Mouse (Mus musculus) stomach, embryonic 16.5 days (tissue): ENCODE measurements around the gene Tmem102. TPM values are rescaled to one million over a fixed set of nuclear protein-coding genes. Genes with fewer than 3 reads are reported as not detected.

Experiments used
- ATAC-seq: fragments of 200-750 bp; cut with Nextera tagmentation; 2 replicates; pipeline ENCODE4 v1.8.0; 2017; ENCODE audit warnings: moderate number of reproducible peaks, moderate TSS enrichment; ENCODE audit not compliant: insufficient read depth, low FRiP score
- H3K27ac ChIP-seq: fragments of 300-500 bp; sonication (generic); 2 replicates; pipeline ENCODE4 v1.5.1; 2014; ENCODE audit warnings: low read length
- H3K27me3 ChIP-seq: fragments of 300-500 bp; sonication (generic); 2 replicates; pipeline ENCODE4 v1.6.1; 2014; ENCODE audit warnings: low read length, control low read depth, mixed read lengths; ENCODE audit not compliant: control insufficient read depth, insufficient read depth
- H3K36me3 ChIP-seq: fragments of 300-500 bp; sonication (generic); 2 replicates; pipeline ENCODE4 v1.6.1; 2014; ENCODE audit warnings: low read length; ENCODE audit not compliant: control insufficient read depth, insufficient read depth
- H3K4me1 ChIP-seq: fragments of 300-500 bp; sonication (generic); 2 replicates; pipeline ENCODE4 v1.6.1; 2014; ENCODE audit warnings: low read length, control low read depth, mixed read lengths; ENCODE audit not compliant: control insufficient read depth, insufficient read depth
- H3K4me2 ChIP-seq: fragments of 300-500 bp; sonication (generic); 2 replicates; pipeline ENCODE4 v1.6.1; 2014; ENCODE audit warnings: low read depth, low read length, mixed read lengths
- H3K4me3 ChIP-seq: fragments of 300-500 bp; sonication (generic); replicated peaks from 2 replicates; pipeline ENCODE4 v1.5.1; 2014; ENCODE audit warnings: mild to moderate bottlenecking, low read length
- H3K9ac ChIP-seq: fragments of 300-500 bp; sonication (generic); 2 replicates; pipeline ENCODE4 v1.6.1; 2014; ENCODE audit warnings: low read length
- H3K9me3 ChIP-seq: fragments of 300-500 bp; sonication (generic); replicated peaks from 2 replicates; pipeline ENCODE4 v1.6.1; 2016; ENCODE audit warnings: low read length, control low read depth; ENCODE audit not compliant: control insufficient read depth
- whole genome bisulfite sequencing: fragments of 180-500 bp; shearing (Covaris S2); extraction: QIAGEN DNeasy Blood & Tissue Kit; methylation state at CpG from one replicate; pipeline ENCODE4 v1.1.7; 2014; 5-methylcytosine and 5-hydroxymethylcytosine counted together
- polyA plus RNA-seq: library from polyadenylated mRNA; unstranded; fragments of >200 nt; fragmentation: Nextera tagmentation; extraction: Ambion mirVana; gene quantifications from 2 replicates; pipeline ENCODE4 v1.2.1, GENCODE M21; 2015

The Tmem102 gene
- polyA plus RNA-seq, 1 experiment from 2014 or later = 14.2 TPM

DNA sequence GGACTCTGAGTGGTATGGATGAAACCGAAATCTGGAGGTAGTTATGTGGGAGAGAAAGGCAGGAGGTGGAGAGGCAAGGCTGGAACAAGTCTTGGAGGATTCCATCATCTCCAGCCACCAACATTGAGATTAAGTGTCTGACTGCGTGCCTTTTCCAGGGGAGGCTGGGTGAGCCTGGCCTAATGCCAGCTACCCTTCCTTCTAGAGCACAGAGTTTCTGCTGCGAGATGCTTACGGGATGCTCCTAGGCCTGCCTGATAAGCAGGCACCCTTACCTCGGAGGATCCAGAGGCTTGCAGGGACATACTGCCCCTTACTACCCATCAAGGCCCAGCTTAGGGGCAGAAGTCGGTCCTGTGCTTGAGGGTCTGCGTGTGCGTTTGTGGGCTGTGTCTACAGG is 28.1 kb upstream of the Tmem102 start:
- no peaks in the 10 kb centered on the region for H3K36me3 ChIP-seq
- peak overlapping the region; percentile 43 for H3K4me3 ChIP-seq
- H3K27ac ChIP-seq = no peak overlapping the region
- peaks cover 30% of the 10 kb centered on the region for H3K4me1 ChIP-seq
- H3K27me3 ChIP-seq = no peaks in the 10 kb centered on the region
- peak overlapping the region; percentile 77 for H3K9ac ChIP-seq
- no peaks in the 10 kb centered on the region for H3K9me3 ChIP-seq
- peak overlapping the region; percentile 89 for H3K4me2 ChIP-seq
- no peak for ATAC-seq
- whole genome bisulfite sequencing = 53% methylated on average over 8 of the region's 8 CpGs

DNA sequence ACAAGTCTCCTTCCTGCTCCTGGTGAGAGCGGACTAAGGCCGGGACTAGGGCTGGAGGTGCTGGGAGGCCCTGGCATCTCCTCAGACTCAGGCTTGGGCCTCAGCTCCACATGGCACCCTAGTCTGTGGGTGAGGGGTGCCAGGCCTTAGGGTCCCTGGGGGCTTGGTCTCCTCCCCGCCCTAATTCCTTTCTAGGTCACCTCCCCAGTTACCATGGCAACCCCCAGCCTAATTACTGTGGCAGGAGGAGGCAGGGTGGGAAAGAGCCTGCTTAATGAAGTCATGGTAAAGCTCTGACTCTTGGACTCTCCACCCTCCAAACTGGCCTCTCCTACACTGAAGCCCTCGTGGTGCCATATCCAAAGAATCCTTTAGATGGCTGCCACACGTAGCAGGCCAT is 23.4 kb upstream of the Tmem102 start:
- Histone ChIP-seq H3K9ac (no peak overlapping the region), H3K4me2 (no peak overlapping the region), H3K27ac (no peak overlapping the region), H3K36me3 (peaks cover 18% of the 10 kb centered on the region; the same call in 1 of the 2 replicates), H3K9me3 (no peaks in the 10 kb centered on the region), H3K4me3 (no peak overlapping the region), H3K27me3 (no peaks in the 10 kb centered on the region), H3K4me1 (peaks cover 8% of the 10 kb centered on the region; the same call in 1 of the 2 replicates)
- WGBS = 69% methylated on average over 5 of the region's 5 CpGs
- ATAC-seq = no peak

DNA sequence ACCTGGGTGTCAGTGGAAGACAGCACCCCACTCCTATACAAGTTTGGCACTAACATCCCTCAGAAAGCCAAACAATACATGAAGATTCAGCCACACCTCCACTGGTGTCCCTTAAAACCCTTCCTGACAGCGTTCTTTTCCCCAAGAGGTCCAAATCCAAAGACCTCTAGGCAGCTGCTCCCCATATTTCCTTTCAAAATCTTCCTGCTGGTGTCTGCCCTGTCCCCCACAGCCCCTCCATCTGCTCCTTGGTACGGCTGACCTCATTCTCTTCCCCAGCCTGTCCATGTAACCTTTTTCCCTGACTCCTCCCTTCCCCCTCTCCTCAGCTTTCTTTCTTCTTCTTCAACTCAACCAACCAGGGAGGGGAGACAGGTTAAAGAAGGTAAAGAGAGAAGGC is 18.0 kb upstream of the Tmem102 start:
- H3K27ac ChIP-seq = no peak overlapping the region
- 71% methylated on average over 2 of the region's 2 CpGs for WGBS
- ATAC-seq = no peak

DNA sequence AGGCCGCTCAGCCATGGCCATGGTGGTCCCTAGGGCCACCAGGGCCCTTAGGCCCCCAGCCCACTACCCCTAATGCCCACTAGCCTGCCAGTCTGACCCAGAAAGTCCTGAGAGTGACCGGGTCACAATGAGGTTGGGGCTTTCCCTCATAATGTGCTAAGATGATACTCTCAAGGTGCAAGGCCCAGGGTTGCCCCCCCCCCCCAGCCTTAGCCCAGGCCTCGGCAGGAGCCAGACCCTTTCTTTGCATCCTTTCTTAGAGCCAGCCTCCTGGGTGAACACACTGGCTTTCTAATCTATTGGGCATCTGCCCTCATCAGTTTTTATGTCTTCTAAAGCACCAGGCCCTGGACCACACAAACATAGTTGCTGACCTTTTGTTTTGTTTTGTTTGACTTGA is 16.7 kb upstream of the Tmem102 start, which contains the start of gene Spem1:
Gene Spem1, minus strand, starts transcription at position 101 of the 400 bp plus-strand sequence.
- Histone ChIP-seq H3K4me1 (no peaks in the 10 kb centered on the region), H3K9me3 (peaks cover 6% of the 10 kb centered on the region; the same call in 1 of the 2 replicates), H3K27ac (no peak within 1 kb of the TSS), H3K27me3 (no peaks in the 10 kb centered on the region), H3K36me3 (peaks cover 12% of the 10 kb centered on the region; the same call in 1 of the 2 replicates), H3K4me2 (no peak within 1 kb of the TSS), H3K4me3 (no peak within 1 kb of the TSS), H3K9ac (no peak within 1 kb of the TSS)
- WGBS = 84% methylated on average over 3 of the region's 3 CpGs
- ATAC-seq = no peak

More for the DNA sequence above, 18.0 kb upstream of the Tmem102 start:
- H3K9ac ChIP-seq = no peak overlapping the region
- H3K36me3 ChIP-seq = peaks cover 18% of the 10 kb centered on the region; the same call in 1 of the 2 replicates
- H3K4me2 ChIP-seq = no peak overlapping the region
- H3K27me3 ChIP-seq = no peaks in the 10 kb centered on the region
- H3K4me3 ChIP-seq = no peak overlapping the region
- H3K9me3 ChIP-seq = no peaks in the 10 kb centered on the region
- H3K4me1 ChIP-seq = no peaks in the 10 kb centered on the region

DNA sequence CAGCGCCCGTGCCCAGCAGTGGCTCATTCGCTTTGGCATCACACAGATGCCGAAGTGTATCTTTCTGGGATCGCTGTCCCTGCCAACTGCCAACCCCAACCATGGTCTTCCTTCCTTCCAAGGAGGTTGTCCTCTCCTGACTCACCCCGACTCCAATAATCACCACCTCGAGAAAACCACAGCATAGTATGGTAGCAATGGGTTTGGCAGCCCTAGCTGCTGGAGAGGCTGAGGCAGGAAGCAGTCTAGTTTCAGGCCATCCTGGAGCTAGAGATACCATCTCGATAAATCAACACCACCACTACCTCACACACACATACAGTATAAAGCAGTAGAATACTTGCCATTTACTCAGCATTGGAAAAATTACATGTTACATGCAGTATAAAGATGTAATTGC is 13.4 kb upstream of the Tmem102 start:
- H3K27me3 ChIP-seq = no peaks in the 10 kb centered on the region
- no peaks in the 10 kb centered on the region for H3K36me3 ChIP-seq
- peaks cover 11% of the 10 kb centered on the region; the same call in 1 of the 2 replicates for H3K9me3 ChIP-seq
- WGBS = 88% methylated on average over 8 of the region's 8 CpGs
- no peak overlapping the region for H3K4me3 ChIP-seq
- H3K4me1 ChIP-seq = no peaks in the 10 kb centered on the region
- H3K27ac ChIP-seq = no peak overlapping the region
- no peak overlapping the region for H3K9ac ChIP-seq
- H3K4me2 ChIP-seq = no peak overlapping the region
- ATAC-seq = no peak

DNA sequence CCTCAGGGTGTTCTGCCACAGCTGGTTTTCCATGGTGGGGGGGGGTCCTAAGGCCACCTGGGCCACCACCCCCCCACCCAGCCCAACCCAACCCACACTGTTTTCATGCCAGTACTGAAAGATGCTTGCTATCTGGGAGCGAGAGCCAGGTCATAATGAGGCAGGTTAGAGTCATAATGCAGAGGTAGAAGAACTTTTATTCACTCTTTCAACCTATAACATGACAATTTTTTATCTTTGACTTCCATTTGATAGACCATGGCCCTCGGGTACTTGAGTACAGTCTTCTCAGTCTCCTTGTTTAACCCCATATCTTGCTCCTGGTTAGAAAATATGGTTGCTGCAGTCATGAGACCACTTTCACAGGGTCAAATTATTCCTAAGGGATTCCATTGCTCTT is 12.9 kb upstream of the Tmem102 start, which contains the start of gene Spem2:
Gene Spem2, minus strand, starts transcription at position 101 of the 400 bp plus-strand sequence.
- Histone ChIP-seq H3K9ac (no peak within 1 kb of the TSS), H3K4me1 (no peaks in the 10 kb centered on the region), H3K4me3 (no peak within 1 kb of the TSS), H3K27me3 (no peaks in the 10 kb centered on the region), H3K4me2 (no peak within 1 kb of the TSS), H3K27ac (no peak within 1 kb of the TSS), H3K9me3 (peaks cover 11% of the 10 kb centered on the region; the same call in 1 of the 2 replicates), H3K36me3 (no peaks in the 10 kb centered on the region)
- ATAC-seq = no peak
- WGBS = 79% methylated on average over 2 of the region's 2 CpGs

DNA sequence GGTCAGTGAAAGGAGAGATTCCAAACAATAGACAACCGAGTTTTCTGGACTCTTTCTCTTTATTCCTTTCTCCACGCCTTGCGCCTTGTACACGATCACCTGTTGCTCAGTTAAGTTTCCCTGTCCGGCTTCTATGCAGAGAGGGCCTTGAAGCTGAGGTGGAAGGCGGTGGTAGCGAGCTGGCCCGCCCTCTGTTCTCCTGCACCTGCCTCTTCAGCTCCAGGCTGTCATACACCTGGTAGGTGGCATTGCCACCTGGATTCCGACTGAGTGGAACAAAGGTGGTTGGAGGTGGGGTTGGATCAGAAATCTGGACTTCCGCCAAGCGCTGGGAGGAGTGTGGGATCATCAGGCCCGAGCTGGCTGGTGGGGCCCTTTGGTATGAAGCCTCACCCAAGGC is 11.1 kb upstream of the Tmem102 start:
- H3K9me3 ChIP-seq = peaks cover 11% of the 10 kb centered on the region; the same call in 1 of the 2 replicates
- H3K27ac ChIP-seq = no peak overlapping the region
- ATAC-seq = no peak
- no peak overlapping the region for H3K4me2 ChIP-seq
- H3K4me1 ChIP-seq = no peaks in the 10 kb centered on the region
- no peak overlapping the region for H3K4me3 ChIP-seq
- no peak overlapping the region for H3K9ac ChIP-seq
- H3K27me3 ChIP-seq = no peaks in the 10 kb centered on the region
- no peaks in the 10 kb centered on the region for H3K36me3 ChIP-seq
- 85% methylated on average over 12 of the region's 12 CpGs for WGBS

DNA sequence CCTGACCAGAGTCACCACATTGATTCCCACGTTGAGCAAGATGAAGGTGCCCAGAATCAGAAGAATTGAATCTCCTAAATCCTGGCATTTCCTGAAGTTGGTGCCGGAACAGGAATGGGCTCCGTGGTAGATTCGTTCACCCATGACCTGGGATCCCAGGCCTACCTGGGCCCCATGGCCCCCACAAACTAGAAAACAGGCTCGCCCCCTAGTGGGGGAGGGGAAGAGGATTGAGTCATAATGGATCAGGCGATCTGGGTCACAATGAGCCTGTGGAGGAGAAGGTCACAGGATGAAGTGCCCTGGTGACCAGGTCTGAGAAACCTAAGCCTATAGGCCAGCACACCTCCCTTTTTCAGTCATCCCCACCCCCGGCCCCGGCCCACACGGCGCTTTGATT is 9.7 kb upstream of the Tmem102 start, which contains the start of gene Gm39566:
Gene Gm39566, minus strand, starts transcription at position 144 of the 400 bp plus-strand sequence.
- H3K27ac ChIP-seq = no peak within 1 kb of the TSS

DNA sequence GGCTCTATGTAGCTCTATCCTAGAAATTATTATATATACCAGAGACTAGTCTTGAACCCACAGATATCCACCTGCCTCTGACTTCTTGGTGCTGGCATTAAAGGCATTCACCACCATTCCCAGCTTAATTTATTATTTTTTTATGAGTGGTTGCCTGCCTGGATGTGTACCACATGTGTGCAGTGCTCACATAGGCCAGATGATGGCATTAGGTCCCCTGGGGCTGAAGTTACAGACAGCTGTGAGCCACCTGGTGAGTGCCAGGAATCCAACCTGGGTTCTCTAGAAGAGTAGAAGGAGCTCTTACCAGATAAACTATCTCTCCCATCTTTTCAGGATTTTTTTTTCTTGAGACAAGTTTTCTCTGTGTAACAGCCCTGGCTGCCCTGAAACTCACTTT is 4.9 kb upstream of the Tmem102 start:
- Histone ChIP-seq H3K9ac (no peak overlapping the region), H3K4me3 (no peak overlapping the region), H3K4me1 (no peaks in the 10 kb centered on the region), H3K4me2 (no peak overlapping the region), H3K9me3 (no peaks in the 10 kb centered on the region), H3K27ac (no peak overlapping the region), H3K36me3 (no peaks in the 10 kb centered on the region), H3K27me3 (no peaks in the 10 kb centered on the region)
- no peak for ATAC-seq

More for the DNA sequence above, 9.7 kb upstream of the Tmem102 start, which contains the start of gene Gm39566:
- 58% methylated on average over 10 of the region's 10 CpGs for WGBS
- H3K36me3 ChIP-seq = no peaks in the 10 kb centered on the region
- no peaks in the 10 kb centered on the region for H3K4me1 ChIP-seq
- no peak within 1 kb of the TSS for H3K4me3 ChIP-seq
- no peak within 1 kb of the TSS for H3K4me2 ChIP-seq
- H3K27me3 ChIP-seq = no peaks in the 10 kb centered on the region
- H3K9ac ChIP-seq = no peak within 1 kb of the TSS
- peaks cover 11% of the 10 kb centered on the region; the same call in 1 of the 2 replicates for H3K9me3 ChIP-seq
- ATAC-seq = no peak
